Mouse (Mus musculus) stomach, postnatal 0 days (tissue): Measurements from ENCODE around the gene Sae1.

Experiments used
- CTCF ChIP-seq: IDR thresholded peaks from 2 replicates; pipeline ENCODE4 v1.5.1; 2016; ENCODE audit warnings: antibody characterized with exemption, low read depth, mild to moderate bottlenecking, moderate library complexity
- EP300 ChIP-seq: optimal IDR thresholded peaks from 2 replicates; pipeline ENCODE3; 2016; ENCODE audit warnings: antibody characterized with exemption

DNA sequence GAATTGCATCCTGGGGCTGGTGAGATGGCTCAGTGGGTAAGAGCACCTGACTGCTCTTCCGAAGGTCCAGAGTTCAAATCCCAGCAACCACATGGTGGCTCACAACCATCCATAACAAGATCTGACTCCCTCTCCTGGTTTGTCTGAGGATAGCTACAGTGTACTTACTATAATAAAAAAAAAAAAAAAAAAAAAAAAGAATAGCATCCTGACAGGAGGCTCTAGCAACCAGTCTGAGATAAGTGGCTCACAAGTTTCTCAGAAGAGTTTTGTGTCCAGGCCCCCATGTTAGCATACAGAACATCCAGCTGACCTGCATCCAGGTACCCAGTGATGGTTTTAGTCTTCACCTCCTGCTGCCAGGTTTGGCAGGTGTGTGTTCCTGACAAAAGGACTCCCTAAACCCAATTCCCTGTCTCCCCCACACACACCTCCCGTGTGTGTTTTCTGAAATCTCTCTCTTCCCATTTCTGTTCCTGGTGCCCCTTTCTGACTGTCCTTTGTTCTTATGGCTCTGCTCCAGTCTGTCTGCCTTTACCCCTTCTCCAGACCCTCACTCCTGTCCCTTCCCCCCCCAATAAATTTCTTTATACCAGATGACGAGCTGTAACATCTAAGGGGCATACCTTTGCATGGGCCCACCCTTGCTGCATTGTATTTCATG is 10.9 kb upstream of the Sae1 start:
- TF ChIP-seq CTCF (peak; percentile 43), EP300 (no peak)
